Mouse (Mus musculus): ENCODE measurements around the gene Cilp. TPM values are rescaled to one million over a fixed set of nuclear protein-coding genes. Genes with fewer than 3 reads are reported as not detected.
"Not testable (repeated sequence)": the region's sequence is repeated elsewhere in the genome, so short reads cannot be mapped to it uniquely, and the experiment has no call there.

Gene Cilp
- polyA plus RNA-seq (2016; fragmentation: Nextera tagmentation; extraction: Ambion mirVana) = 0.05 and 0.15 TPM in 2 replicates

GRCm38 (mm10) chr9:65264959-65265358 lies at the start of gene Cilp:
Gene Cilp, plus strand, starts transcription at chr9:65265180.
- Histone ChIP-seq H3K4me1 (peaks cover 11% of the 10 kb centered on the region), H3K27ac (replicated peaks) (peak within 1 kb of the TSS; percentile 11; the same call in 1 of the 2 replicates), H3K9me3 (no peaks in the 10 kb centered on the region), H3K36me3 (replicated peaks) (no peaks in the 10 kb centered on the region), H3K27me3 (replicated peaks; ENCODE audit: low read depth, poor library complexity, severe bottlenecking) (peaks cover 3% of the 10 kb centered on the region; the same call in 1 of the 2 replicates), H3K4me3 (no peak within 1 kb of the TSS)
- DNase-seq (ENCODE audit: low spot score) = no peak
- WGBS = 54% methylated on average over 5 of the region's 5 CpGs

- DNase-seq (ENCODE audit: low spot score) = no peak
- Histone ChIP-seq H3K27me3 (replicated peaks; ENCODE audit: low read depth, poor library complexity, severe bottlenecking) (no peaks in the 10 kb centered on the region), H3K36me3 (replicated peaks) (no peaks in the 10 kb centered on the region), H3K27ac (replicated peaks) (peak overlapping the region; percentile 93), H3K9me3 (no peaks in the 10 kb centered on the region), H3K4me1 (peaks cover 36% of the 10 kb centered on the region), H3K4me3 (peak overlapping the region; percentile 83)
- 11% methylated on average over 31 of the region's 31 CpGs for WGBS
Observed at GRCm38 (mm10) chr9:65215494-65216126, 49.4 kb upstream of the Cilp start.

- no peak for DNase-seq (ENCODE audit: low spot score)
- H3K36me3 ChIP-seq (replicated peaks) = no peaks in the 10 kb centered on the region
- no peaks in the 10 kb centered on the region for H3K9me3 ChIP-seq
- WGBS = 56% methylated on average over 8 of the region's 8 CpGs
- H3K4me3 ChIP-seq = peak overlapping the region; percentile 13; the same call in 1 of the 2 replicates
- H3K27ac ChIP-seq (replicated peaks) = no peak overlapping the region
- H3K4me1 ChIP-seq = peaks cover 36% of the 10 kb centered on the region
- no peaks in the 10 kb centered on the region for H3K27me3 ChIP-seq (replicated peaks; ENCODE audit: low read depth, poor library complexity, severe bottlenecking)
Observed at GRCm38 (mm10) chr9:65216972-65217371, 48.0 kb upstream of the Cilp start.

GRCm38 (mm10) chr9:65217661-65218060 lies 47.3 kb upstream of the Cilp start:
- Histone ChIP-seq H3K4me1 (peaks cover 36% of the 10 kb centered on the region), H3K27ac (replicated peaks) (peak overlapping the region; percentile 30; the same call in 1 of the 2 replicates), H3K36me3 (replicated peaks) (no peaks in the 10 kb centered on the region), H3K27me3 (replicated peaks; ENCODE audit: low read depth, poor library complexity, severe bottlenecking) (no peaks in the 10 kb centered on the region), H3K4me3 (no peak overlapping the region), H3K9me3 (no peaks in the 10 kb centered on the region)
- WGBS = 59% methylated on average over 6 of the region's 6 CpGs
- DNase-seq (ENCODE audit: low spot score) = no peak

- Histone ChIP-seq H3K4me1 (peaks cover 36% of the 10 kb centered on the region), H3K4me3 (no peak overlapping the region), H3K27ac (replicated peaks) (no peak overlapping the region), H3K9me3 (no peaks in the 10 kb centered on the region), H3K36me3 (replicated peaks) (no peaks in the 10 kb centered on the region), H3K27me3 (replicated peaks; ENCODE audit: low read depth, poor library complexity, severe bottlenecking) (no peaks in the 10 kb centered on the region)
- 64% methylated on average over 1 of the region's 1 CpGs for WGBS
- no peak for DNase-seq (ENCODE audit: low spot score)
Observed at GRCm38 (mm10) chr9:65218916-65219315, 46.1 kb upstream of the Cilp start.

- not testable (repeated sequence) for H3K36me3 ChIP-seq (replicated peaks); H3K4me3 ChIP-seq; H3K27ac ChIP-seq (replicated peaks); H3K27me3 ChIP-seq (replicated peaks; ENCODE audit: low read depth, poor library complexity, severe bottlenecking); DNase-seq (ENCODE audit: low spot score); H3K9me3 ChIP-seq
- WGBS = 53% methylated on average over 3 of the region's 3 CpGs
- peaks cover 23% of the 10 kb centered on the region for H3K4me1 ChIP-seq
Observed at GRCm38 (mm10) chr9:65220398-65220797, 44.6 kb upstream of the Cilp start.

GRCm38 (mm10) chr9:65223927-65224326 lies 41.1 kb upstream of the Cilp start:
- H3K9me3 ChIP-seq = no peaks in the 10 kb centered on the region
- DNase-seq (ENCODE audit: low spot score) = no peak
- WGBS = 87% methylated on average over 6 of the region's 6 CpGs

GRCm38 (mm10) chr9:65225795-65226194 lies 39.2 kb upstream of the Cilp start:
- no peak for DNase-seq (ENCODE audit: low spot score)
- peaks cover 19% of the 10 kb centered on the region for H3K36me3 ChIP-seq (replicated peaks)
- no peaks in the 10 kb centered on the region for H3K27me3 ChIP-seq (replicated peaks; ENCODE audit: low read depth, poor library complexity, severe bottlenecking)
- H3K27ac ChIP-seq (replicated peaks) = no peak overlapping the region
- no peaks in the 10 kb centered on the region for H3K4me1 ChIP-seq
- H3K9me3 ChIP-seq = no peaks in the 10 kb centered on the region
- H3K4me3 ChIP-seq = no peak overlapping the region
- 33% methylated on average over 4 of the region's 4 CpGs for WGBS

More at GRCm38 (mm10) chr9:65223927-65224326, 41.1 kb upstream of the Cilp start:
- H3K27ac ChIP-seq (replicated peaks) = no peak overlapping the region
- H3K4me1 ChIP-seq = no peaks in the 10 kb centered on the region
- H3K36me3 ChIP-seq (replicated peaks) = 0 out of 2 replicates have a peak, but pooled peaks cover 7% of the 10 kb centered on the region
- no peak overlapping the region for H3K4me3 ChIP-seq
- H3K27me3 ChIP-seq (replicated peaks; ENCODE audit: low read depth, poor library complexity, severe bottlenecking) = no peaks in the 10 kb centered on the region

- 73% methylated on average over 6 of the region's 6 CpGs for WGBS
- Histone ChIP-seq H3K27me3 (replicated peaks; ENCODE audit: low read depth, poor library complexity, severe bottlenecking) (no peaks in the 10 kb centered on the region), H3K9me3 (no peaks in the 10 kb centered on the region), H3K4me1 (peaks cover 3% of the 10 kb centered on the region; the same call in 1 of the 2 replicates), H3K36me3 (replicated peaks) (peaks cover 25% of the 10 kb centered on the region), H3K4me3 (no peak overlapping the region), H3K27ac (replicated peaks) (no peak overlapping the region)
- no peak for DNase-seq (ENCODE audit: low spot score)
Observed at GRCm38 (mm10) chr9:65230250-65230649, 34.7 kb upstream of the Cilp start.

- 51% methylated on average over 8 of the region's 8 CpGs for WGBS
- Histone ChIP-seq H3K9me3 (no peaks in the 10 kb centered on the region), H3K4me1 (peaks cover 3% of the 10 kb centered on the region; the same call in 1 of the 2 replicates), H3K36me3 (replicated peaks) (peaks cover 26% of the 10 kb centered on the region), H3K27ac (replicated peaks) (no peak overlapping the region), H3K4me3 (no peak overlapping the region), H3K27me3 (replicated peaks; ENCODE audit: low read depth, poor library complexity, severe bottlenecking) (no peaks in the 10 kb centered on the region)
- DNase-seq (ENCODE audit: low spot score) = peak; percentile 24
Observed at GRCm38 (mm10) chr9:65231284-65231683, 33.7 kb upstream of the Cilp start.

- DNase-seq (ENCODE audit: low spot score) = no peak
- H3K36me3 ChIP-seq (replicated peaks) = peaks cover 29% of the 10 kb centered on the region
- H3K9me3 ChIP-seq = no peaks in the 10 kb centered on the region
- no peak overlapping the region for H3K4me3 ChIP-seq
- no peak overlapping the region for H3K27ac ChIP-seq (replicated peaks)
- no peaks in the 10 kb centered on the region for H3K27me3 ChIP-seq (replicated peaks; ENCODE audit: low read depth, poor library complexity, severe bottlenecking)
- H3K4me1 ChIP-seq = peaks cover 3% of the 10 kb centered on the region; the same call in 1 of the 2 replicates
- 90% methylated on average over 9 of the region's 9 CpGs for WGBS
Observed at GRCm38 (mm10) chr9:65233243-65233985, 31.6 kb upstream of the Cilp start.

GRCm38 (mm10) chr9:65234734-65235133 lies 30.2 kb upstream of the Cilp start:
- 71% methylated on average over 3 of the region's 3 CpGs for WGBS
- DNase-seq (ENCODE audit: low spot score) = no peak
- no peak overlapping the region for H3K27ac ChIP-seq (replicated peaks)
- no peak overlapping the region for H3K4me3 ChIP-seq
- peaks cover 3% of the 10 kb centered on the region; the same call in 1 of the 2 replicates for H3K4me1 ChIP-seq
- H3K27me3 ChIP-seq (replicated peaks; ENCODE audit: low read depth, poor library complexity, severe bottlenecking) = no peaks in the 10 kb centered on the region
- H3K9me3 ChIP-seq = no peaks in the 10 kb centered on the region
- H3K36me3 ChIP-seq (replicated peaks) = peaks cover 25% of the 10 kb centered on the region

- H3K27ac ChIP-seq (replicated peaks) = no peak overlapping the region
- H3K4me1 ChIP-seq = peaks cover 7% of the 10 kb centered on the region; the same call in 1 of the 2 replicates
- 53% methylated on average over 1 of the region's 1 CpGs for WGBS
- H3K4me3 ChIP-seq = no peak overlapping the region
- no peak for DNase-seq (ENCODE audit: low spot score)
- no peaks in the 10 kb centered on the region for H3K27me3 ChIP-seq (replicated peaks; ENCODE audit: low read depth, poor library complexity, severe bottlenecking)
- H3K9me3 ChIP-seq = no peaks in the 10 kb centered on the region
- peaks cover 17% of the 10 kb centered on the region; the same call in 1 of the 2 replicates for H3K36me3 ChIP-seq (replicated peaks)
Observed at GRCm38 (mm10) chr9:65235601-65236000, 29.4 kb upstream of the Cilp start.
